Mouse (Mus musculus): ENCODE results near the gene Dusp2. TPM values are rescaled to one million over a fixed set of nuclear protein-coding genes. Genes with fewer than 3 reads are reported as not detected.

The Dusp2 gene
- total RNA-seq, 2 experiments from 2014 or later, result 18.4 to 33.5 TPM

DNA sequence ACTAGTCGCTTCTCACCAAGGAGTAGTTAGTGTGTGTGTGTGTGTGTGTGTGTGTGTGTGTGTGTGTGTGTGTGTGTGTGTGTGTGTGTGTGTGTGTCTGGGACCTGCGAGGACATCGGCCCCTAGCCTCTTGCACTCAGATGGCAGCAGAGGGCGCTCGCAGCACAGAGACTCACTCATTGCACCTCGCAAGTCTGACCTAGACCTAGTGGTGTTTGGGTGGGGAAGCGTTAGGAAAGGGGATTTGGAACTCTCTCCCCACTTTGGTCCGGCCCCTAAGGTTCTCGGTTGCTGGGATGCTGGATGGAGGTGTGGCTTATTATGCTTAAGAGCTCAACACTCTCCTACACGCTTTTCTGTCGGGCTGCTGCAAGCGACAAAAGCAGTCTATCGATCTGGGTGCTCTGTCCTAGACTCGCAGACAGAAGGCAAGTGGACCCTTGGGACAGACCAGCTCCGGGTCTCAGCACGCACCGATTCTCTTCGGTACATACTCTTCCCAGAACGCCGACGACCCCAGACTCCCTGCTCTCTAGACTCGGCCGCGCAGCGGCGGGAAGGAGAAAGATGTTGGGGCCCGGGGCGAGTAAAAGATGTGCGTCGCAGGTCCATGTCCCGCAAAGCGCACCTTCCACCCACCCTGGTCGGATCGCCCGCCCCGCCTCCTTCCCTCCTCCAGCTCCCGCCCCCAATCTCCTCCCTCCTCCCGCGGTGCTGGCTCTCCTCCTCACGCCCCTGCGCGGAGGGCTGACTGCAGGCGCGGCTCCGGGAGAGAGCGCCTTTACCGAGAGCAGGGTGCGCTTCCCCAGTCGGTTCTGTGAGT lies 26.7 kb downstream of the Dusp2 start, which contains the start of gene Adra2b:
Gene Adra2b, plus strand, starts transcription at position 750 of the 823 bp plus-strand sequence.
- peak; percentile 77 for ATAC-seq (replicated peaks; ENCODE audit: low FRiP score, low TSS enrichment, poor library complexity, severe bottlenecking)

DNA sequence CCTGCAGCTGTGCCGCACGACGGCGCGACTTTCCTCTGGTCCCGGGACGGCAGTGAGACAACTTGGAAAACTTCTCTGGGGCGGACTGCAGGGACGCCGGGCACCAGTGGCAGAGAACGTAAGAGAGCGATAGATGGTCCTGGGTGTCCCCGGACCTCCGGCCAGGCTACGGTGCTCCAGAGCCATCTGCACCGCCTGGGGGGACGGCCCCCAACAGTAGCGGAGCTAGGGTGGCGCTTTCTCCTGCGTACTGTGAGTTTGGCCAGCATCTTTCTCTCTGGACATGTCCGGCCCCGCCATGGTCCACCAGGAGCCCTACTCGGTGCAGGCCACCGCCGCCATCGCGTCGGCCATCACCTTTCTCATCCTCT lies 27.3 kb downstream of the Dusp2 start:
- 0 out of 2 replicates have a peak, but pooled peaks have one; percentile 3 for ATAC-seq (replicated peaks; ENCODE audit: low FRiP score, low TSS enrichment, poor library complexity, severe bottlenecking)

DNA sequence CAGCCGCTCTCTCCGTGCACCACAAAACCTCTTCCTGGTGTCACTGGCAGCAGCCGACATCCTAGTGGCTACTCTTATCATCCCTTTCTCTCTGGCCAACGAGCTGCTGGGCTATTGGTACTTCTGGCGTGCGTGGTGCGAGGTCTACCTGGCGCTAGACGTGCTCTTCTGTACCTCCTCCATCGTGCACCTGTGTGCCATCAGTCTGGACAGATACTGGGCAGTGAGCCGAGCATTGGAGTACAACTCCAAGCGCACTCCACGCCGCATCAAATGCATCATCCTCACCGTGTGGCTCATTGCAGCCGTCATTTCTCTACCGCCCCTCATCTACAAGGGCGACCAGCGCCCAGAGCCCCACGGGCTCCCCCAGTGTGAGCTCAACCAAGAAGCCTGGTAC lies 27.7 kb downstream of the Dusp2 start:
- no peak for ATAC-seq (replicated peaks; ENCODE audit: low FRiP score, low TSS enrichment, poor library complexity, severe bottlenecking)

DNA sequence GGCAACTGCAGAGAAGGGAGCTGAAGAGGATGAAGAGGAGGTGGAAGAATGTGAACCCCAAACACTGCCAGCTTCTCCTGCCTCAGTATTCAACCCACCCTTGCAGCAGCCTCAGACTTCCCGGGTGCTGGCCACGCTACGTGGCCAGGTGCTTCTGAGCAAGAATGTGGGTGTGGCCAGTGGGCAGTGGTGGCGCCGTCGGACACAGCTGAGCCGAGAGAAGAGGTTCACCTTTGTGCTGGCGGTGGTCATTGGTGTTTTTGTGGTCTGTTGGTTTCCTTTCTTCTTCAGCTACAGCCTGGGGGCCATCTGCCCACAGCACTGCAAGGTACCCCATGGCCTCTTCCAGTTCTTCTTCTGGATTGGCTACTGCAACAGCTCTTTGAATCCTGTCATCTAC lies 28.5 kb downstream of the Dusp2 start:
- no peak for ATAC-seq (replicated peaks; ENCODE audit: low FRiP score, low TSS enrichment, poor library complexity, severe bottlenecking)

DNA sequence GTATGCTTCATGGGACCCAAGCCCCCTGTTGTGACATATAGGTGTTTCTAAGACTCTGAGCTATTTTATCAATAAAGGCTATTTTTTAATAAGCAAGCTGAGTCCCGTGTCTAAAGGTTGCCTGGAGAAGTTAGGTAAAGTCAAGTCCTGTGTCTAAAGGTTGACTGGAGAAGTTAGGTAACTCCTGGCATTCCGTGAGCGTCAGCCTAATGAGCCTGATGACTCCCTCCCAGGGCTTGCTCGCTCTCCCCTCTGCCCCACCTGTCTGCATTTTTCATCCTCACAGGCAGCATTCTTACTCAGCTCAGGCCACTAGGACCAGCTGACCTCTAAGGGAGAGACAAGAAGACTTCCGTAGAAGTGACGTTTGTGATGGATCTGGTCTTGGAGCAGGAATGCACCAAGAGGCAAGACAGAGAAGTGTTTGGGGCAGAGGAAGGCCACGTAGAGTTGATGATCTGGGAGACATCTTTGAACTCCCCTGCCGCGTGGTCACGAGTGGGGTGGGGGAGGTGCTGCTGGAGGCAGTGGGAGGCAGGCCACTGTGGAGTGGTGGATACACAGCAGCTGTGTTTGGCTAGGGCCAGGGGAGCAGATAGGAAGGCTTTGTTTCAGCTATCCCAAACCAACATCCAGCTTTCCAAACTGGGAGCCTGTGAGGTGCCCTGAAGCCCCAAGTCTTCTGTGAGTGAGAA lies 31.3 kb downstream of the Dusp2 start:
- no peak for ATAC-seq (replicated peaks; ENCODE audit: low FRiP score, low TSS enrichment, poor library complexity, severe bottlenecking)

DNA sequence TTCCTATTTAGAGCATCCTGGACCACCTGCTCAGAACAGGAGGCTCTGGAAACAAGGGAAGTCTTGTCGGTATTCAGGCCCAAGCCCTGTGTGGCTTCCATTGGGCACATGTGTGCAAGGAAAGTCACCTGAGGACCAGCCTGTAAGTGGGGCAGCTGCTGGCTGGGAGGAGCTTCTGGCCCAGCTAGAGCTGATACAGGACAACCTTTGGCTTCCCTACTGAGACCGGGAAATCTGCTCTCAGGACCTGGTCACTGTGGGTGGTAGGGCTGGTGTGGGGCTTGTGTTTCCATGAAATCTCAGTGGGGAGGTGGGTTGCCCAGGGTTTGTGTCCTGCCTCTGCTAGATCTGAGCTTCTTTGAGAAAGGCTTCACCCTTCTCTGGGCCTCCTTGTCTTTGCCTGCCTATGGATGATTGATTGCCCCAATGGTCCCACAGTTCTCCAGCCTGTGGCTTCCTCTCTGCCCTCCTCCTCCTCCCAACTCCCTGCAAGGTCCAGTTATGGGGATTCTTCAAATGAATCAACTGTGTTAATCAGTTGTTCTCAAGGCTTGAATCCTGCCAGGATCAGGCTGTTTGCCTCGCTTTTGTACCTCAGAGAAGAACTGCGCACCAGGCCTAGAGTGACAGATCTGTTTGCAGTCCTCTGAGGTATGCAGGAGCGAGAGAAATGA lies 33.9 kb downstream of the Dusp2 start:
- no peak for ATAC-seq (replicated peaks; ENCODE audit: low FRiP score, low TSS enrichment, poor library complexity, severe bottlenecking)

DNA sequence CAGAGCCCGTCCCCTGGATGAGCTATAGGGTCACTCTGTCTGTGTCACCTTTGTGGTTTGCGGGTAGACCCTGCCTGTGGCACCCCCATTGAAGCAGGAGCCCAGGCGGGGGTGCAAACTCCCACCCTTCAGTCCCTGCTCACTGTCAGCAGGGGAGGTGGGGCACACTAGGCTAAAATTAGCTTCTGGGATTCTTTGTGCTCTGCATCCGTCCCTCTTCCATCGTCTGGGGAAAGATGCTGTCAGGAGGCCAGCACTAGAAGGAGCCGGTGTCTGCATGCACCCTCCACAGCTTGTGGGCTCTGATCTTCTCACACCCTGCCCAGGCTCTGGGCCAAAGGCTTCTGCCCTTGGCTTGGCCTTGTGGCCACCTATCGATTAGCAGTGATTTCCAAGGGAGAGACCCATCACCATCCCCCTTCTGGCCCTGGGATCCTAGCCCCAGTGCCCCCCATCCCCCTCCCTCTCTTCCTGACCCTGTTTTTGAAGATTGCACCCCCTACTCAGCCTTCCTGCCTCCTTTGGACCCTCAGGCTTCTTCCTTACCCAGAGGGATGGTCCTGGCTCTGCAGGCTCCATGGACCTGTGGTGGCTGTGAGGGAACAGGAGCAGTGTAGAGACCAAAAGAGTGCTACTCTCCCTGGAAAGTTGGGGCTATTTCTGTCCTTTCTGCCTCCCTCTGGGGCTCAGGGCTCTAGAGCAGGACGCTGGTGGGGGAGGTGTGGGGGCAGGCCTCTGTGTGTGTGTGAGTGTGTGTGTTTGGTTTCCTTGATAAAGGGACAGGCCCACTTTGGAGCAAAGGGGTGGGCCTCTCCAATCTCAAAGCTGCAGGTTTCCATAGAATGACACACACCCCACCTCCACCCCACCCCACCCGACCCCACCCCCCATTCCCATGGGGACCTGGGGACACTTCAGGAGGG lies 34.9 kb downstream of the Dusp2 start:
- ATAC-seq (replicated peaks; ENCODE audit: low FRiP score, low TSS enrichment, poor library complexity, severe bottlenecking), result no peak

DNA sequence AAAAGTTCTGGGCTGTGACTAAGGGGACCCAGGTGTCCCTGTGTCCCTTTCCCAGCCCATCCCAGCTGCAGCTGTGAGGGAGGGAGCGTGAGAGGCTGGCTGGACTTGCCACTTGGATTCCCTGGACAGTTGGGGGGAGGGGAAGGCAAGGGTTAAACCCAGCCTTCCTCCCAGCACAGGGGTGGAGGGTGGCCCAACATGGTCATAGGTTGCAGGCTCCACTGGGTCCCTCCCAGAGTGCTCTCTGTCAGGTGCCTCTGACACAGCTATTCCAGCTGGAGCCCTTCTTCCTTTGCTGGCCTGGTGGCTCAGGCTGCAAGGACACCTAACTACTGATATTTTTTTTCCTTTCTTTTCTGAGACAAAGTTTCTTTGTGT lies 35.5 kb downstream of the Dusp2 start:
- no peak for ATAC-seq (replicated peaks; ENCODE audit: low FRiP score, low TSS enrichment, poor library complexity, severe bottlenecking)

DNA sequence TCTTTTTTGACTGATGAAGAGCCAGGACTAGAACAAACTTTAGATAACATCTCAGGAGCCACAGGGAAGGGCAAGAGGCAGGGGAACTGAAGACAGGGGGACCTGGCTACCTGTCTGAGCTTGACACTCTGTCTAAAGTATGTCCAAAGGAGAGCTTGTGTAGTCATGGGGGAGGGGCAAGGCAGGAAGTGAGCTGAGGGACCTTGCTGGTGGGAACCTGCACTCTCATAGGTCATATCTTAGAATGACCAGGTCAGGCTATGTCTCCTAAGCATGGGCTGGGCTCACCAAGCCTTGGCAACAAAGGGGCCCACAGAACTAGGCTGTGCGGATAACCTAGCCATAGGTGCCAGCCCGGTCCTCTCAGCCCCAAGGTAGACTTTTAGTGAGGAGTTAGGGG lies 36.1 kb downstream of the Dusp2 start:
- ATAC-seq (replicated peaks; ENCODE audit: low FRiP score, low TSS enrichment, poor library complexity, severe bottlenecking), result no peak

DNA sequence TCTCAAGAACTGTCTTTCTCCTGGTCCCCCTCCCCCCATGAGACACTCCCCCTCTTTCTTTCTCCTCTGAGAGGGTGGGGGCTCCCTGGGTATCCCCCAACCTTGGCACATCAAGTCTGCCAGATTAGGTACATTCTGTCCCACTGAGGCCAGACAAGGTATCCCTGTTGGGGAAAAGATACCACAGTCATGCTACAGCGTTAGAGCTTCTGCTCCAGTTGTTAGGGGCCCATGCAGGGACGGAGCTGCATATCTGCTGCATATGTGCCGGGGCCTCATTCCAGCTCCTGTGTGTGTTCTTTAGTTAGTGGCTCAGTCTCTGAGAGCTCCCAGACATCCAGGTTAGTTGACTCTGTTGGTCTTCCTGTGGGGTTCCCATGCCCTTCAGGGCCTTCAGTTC lies 38.2 kb downstream of the Dusp2 start:
- ATAC-seq (replicated peaks; ENCODE audit: low FRiP score, low TSS enrichment, poor library complexity, severe bottlenecking), result no peak

DNA sequence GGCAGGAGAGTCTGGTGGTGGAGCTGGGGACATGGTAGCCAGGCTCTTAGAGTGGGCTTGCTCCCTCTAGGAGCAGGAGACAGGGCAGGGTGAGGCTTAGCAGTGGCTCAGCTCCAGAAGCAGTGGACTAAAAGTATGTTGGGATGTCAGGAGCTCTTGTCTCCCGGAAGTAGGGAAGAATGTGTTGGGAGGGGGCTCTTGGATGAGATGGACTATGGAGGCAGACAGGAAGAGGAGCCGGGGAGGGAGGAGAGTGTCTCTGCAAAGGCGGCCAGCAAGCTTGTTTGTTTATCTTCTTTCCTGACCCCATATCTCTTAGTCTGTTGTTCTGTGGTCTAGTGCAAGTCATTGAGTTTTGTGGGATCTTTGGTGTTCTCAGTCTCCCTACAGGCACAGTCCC lies 39.1 kb downstream of the Dusp2 start:
- no peak for ATAC-seq (replicated peaks; ENCODE audit: low FRiP score, low TSS enrichment, poor library complexity, severe bottlenecking)

DNA sequence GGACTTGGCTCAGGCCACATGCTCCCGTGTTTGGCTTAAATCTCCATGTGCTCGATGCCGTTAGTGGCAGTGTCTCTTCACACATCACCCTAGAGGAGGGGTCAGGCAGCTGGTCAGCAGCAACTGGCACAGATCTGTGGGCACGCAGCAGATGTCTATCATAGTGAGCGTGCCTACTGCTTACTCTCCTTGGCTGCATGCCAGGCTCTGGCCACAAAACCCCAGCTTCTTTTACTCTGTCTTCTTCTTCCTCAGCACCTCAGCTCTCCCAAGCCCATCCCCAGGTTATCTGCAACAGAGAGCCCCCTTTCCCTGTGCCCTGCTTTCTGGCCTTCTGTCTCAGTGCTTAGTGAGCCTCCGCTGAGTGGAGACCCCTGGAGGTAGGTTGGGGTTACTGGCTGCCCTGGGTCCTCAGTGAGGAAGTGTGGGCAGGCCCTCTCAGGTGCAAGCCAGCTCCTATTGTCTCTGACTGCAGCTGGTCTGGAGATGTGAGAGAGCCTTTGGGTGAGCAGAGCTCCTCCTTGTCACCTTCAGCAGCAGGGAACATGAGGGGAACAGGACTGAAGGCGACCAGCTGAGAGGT lies 39.9 kb downstream of the Dusp2 start:
- peak; percentile 70 for ATAC-seq (replicated peaks; ENCODE audit: low FRiP score, low TSS enrichment, poor library complexity, severe bottlenecking)

DNA sequence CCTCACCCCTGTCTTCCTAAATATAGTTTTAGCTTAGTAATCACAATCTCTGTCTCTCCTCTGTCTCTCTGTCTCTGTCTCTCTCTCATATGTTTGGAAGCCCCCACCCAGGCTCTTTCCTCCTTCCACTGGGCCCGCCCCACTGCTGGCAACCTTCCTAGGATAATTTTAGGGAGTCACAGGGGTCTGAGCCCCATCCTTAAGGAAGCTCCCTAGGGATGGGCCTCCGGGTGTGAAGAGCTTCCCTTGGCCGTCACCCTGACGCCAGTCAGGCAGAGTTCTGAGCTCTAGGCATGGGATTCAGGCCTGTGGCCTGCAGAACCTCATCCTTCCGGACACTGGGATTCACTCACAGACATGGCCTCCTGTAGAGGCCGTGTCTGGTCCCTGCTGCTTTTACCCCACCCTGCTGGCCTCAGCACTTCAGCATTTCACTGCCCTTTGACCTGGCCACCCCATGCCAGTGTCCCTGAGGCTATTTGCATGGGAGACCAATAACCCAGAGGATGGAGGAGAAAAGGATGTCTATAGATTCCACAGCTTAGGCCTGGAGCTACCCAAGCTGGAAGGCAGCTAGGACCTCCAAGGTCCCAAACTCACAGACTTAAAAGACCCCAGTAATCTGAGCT lies 40.6 kb downstream of the Dusp2 start:
- no peak for ATAC-seq (replicated peaks; ENCODE audit: low FRiP score, low TSS enrichment, poor library complexity, severe bottlenecking)

DNA sequence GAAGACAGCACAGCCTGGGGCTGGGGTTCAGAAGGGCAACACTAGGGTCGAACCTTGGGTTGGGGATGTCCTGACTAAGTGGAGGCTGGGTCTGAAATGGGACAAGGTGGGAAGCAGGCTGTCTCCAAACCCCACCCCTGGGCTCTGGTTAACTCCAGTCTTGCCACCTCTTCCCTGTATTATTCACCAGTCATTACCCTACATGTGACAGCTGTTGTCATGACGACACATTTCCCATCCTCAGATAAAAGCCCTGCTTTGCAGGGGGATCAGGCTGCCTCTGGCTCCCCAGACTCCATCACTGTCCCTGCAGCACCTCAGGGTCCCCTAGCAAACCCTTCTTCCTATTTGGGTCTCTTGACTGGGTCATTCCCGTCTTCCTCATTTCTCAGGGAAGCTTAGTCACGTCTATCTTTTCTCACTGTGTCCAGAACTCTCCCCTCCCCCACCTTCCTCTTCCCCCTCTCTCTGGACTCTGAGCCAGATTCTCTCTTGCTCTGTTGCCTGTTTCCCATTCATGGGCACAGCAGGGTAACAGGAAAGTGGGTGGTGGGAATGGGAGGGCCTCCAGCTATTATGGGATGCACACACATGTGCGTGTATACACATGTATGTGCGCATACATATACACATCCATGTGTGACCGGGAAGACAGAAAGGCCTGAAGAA lies 42.1 kb downstream of the Dusp2 start:
- no peak for ATAC-seq (replicated peaks; ENCODE audit: low FRiP score, low TSS enrichment, poor library complexity, severe bottlenecking)

DNA sequence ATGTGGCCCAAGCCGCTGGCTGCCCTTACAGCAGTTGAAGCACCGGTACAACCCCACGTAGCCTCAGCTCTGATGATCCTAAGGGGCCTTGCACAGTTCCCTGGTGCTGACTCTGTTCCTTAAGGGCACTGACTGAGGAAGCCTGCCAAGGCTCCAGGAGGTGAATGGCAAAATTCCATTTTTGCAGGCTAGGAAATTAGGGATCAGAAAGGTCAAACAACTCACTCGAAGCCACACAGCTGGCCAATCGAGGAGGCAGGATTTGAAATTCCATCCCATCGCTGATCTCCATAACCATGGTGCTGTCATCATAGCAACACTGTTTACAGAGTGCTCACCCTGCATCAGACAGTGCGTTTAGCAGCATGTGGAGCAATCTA lies 42.6 kb downstream of the Dusp2 start:
- ATAC-seq (replicated peaks; ENCODE audit: low FRiP score, low TSS enrichment, poor library complexity, severe bottlenecking), result no peak

DNA sequence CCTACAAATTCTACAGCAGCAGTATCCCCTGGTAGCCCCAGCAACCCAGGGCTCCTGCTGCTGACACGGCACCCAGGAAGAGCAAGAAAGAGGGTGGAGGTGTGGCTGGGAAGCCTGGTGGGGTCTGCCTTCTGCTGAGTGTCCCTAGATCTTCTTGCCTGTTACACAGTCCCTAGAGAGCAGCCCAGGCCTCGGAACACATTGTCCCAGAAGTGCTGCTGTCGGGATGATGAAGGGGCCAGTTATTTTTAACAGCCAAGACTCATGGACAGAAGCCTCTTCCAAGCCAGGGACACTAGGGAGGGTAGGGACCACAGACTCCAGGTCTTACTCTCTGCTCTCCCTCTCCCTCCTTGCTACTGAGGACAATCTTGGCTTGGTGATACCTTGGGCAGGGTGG lies 43.3 kb downstream of the Dusp2 start:
- ATAC-seq (replicated peaks; ENCODE audit: low FRiP score, low TSS enrichment, poor library complexity, severe bottlenecking), result no peak

DNA sequence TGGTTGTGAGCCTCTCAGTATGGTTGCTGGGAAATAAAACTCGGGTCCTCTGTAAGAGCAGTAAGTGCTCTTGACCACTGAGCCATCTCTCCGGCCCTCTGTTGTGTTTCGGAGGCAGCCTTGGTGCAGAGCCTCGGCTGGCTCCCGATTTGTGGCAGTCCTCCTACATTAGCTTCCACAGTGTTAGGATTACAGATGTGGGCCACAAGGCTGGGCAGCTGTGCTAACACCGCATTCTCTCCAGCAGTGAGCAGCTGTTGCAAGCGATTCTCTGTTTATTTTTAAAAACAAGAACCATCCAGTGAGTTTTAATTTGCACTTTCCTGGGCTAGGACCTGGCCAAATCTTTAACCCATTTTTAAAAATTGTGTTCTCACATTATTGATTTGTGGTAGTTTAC lies 47.9 kb downstream of the Dusp2 start:
- ATAC-seq (replicated peaks; ENCODE audit: low FRiP score, low TSS enrichment, poor library complexity, severe bottlenecking), result no peak

DNA sequence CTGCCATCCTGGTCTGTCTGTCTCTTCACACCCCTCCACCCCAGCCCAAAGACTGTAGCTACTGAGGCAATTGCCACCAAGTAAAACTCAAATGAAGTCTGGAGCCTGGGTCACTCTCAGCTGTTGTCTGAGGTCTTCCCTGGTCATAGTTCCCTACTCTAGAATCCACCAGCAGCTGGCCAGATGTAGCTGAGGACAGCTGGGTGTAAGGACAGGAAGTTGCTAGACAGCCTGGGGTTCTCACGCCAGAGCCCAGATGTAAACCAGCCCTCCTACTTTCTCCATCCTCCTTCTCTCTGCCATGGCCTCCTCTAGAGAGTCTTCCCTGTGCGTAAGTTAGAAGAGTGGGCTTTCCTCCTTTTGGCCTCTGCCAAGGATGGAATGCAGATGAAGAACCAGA lies 51.6 kb downstream of the Dusp2 start:
- ATAC-seq (replicated peaks; ENCODE audit: low FRiP score, low TSS enrichment, poor library complexity, severe bottlenecking), result no peak

Data from megakaryocyte-erythroid progenitor cell, adult 5-6 weeks (primary cell).